Mouse (Mus musculus) limb, embryonic 14.5 days (tissue): ENCODE results near the gene Ccdc114. TPM values are rescaled to one million over a fixed set of nuclear protein-coding genes. Genes with fewer than 3 reads are reported as not detected.
"Not testable (repeated sequence)": the region's sequence is repeated elsewhere in the genome, so short reads cannot be mapped to it uniquely, and the experiment has no call there.

Experiments
- ATAC-seq: fragments of 200-750 bp; cut with Nextera tagmentation; 2 replicates; pipeline ENCODE4 v1.8.0; 2017; ENCODE audit warnings: low read depth, moderate number of reproducible peaks, moderate TSS enrichment; ENCODE audit not compliant: low FRiP score
- DNase-seq: peaks from one replicate; pipeline ENCODE4 v3.0.0-alpha.2; 2015; ENCODE audit warnings: low spot score
- H3K27ac ChIP-seq: fragments of 300-500 bp; sonication (generic); replicated peaks from 2 replicates; pipeline ENCODE4 v1.5.1; 2014; ENCODE audit warnings: low read depth, mild to moderate bottlenecking, low read length, moderate library complexity, mixed read lengths
- H3K27me3 ChIP-seq: fragments of 300-500 bp; sonication (generic); 2 replicates; pipeline ENCODE4 v1.6.1; 2014; ENCODE audit warnings: low read length, mixed read lengths; ENCODE audit not compliant: control insufficient read depth, insufficient read depth
- H3K36me3 ChIP-seq: fragments of 300-500 bp; sonication (generic); 2 replicates; pipeline ENCODE4 v1.6.1; 2014; ENCODE audit warnings: mild to moderate bottlenecking, low read length, moderate library complexity, mixed read lengths; ENCODE audit not compliant: control insufficient read depth, insufficient read depth
- H3K4me1 ChIP-seq: fragments of 300-500 bp; sonication (generic); 2 replicates; pipeline ENCODE4 v1.6.1; 2014; ENCODE audit warnings: antibody characterized with exemption, low read length, mixed read lengths; ENCODE audit not compliant: control insufficient read depth, insufficient read depth
- H3K4me2 ChIP-seq: fragments of 300-500 bp; sonication (generic); replicated peaks from 2 replicates; pipeline ENCODE4 v1.6.1; 2014; ENCODE audit warnings: low read depth, mild to moderate bottlenecking, low read length, moderate library complexity; ENCODE audit not compliant: severe bottlenecking
- H3K4me3 ChIP-seq: fragments of 300-500 bp; sonication (generic); replicated peaks from 2 replicates; pipeline ENCODE4 v1.5.1; 2014; ENCODE audit warnings: low read length
- H3K9ac ChIP-seq: fragments of 300-500 bp; sonication (generic); 2 replicates; pipeline ENCODE4 v1.6.1; 2014; ENCODE audit warnings: mild to moderate bottlenecking, low read depth, low read length, moderate library complexity; ENCODE audit not compliant: severe bottlenecking
- H3K9me3 ChIP-seq: fragments of 300-500 bp; sonication (generic); 2 replicates; pipeline ENCODE4 v1.6.1; 2016; ENCODE audit warnings: low read length; ENCODE audit not compliant: control insufficient read depth
- POLR2A ChIP-seq: fragments of 200-500 bp; IDR thresholded peaks from 2 replicates; pipeline ENCODE4 v1.8.0; 2012; ENCODE audit warnings: inconsistent platforms, mild to moderate bottlenecking, moderate library complexity, borderline replicate concordance; ENCODE audit not compliant: insufficient read depth, insufficient read length; ENCODE audit errors: extremely low read depth
- WGBS: fragments of 180-500 bp; shearing (Covaris S2); extraction: QIAGEN DNeasy Blood & Tissue Kit; methylation state at CpG from one replicate; pipeline ENCODE4 v1.1.7; 2014; 5-methylcytosine and 5-hydroxymethylcytosine counted together
- polyA plus RNA-seq, 2 experiments: library from polyadenylated mRNA; depleted of rRNA in 1 of 2; stranded (reverse) in 1 of 2; unstranded in 1 of 2; fragments of >200 nt; fragmentation: Nextera tagmentation in 1 of 2; extraction: Ambion mirVana in 1 of 2; gene quantifications; 2 replicates each; pipeline versions ENCODE4 v1.2.1 to v1.2.3; 2012 to 2014

Ccdc114 gene
- polyA plus RNA-seq (2012; rRNA removed) (7.1 and 7.9 TPM in 2 replicates), polyA plus RNA-seq (2014; fragmentation: Nextera tagmentation; extraction: Ambion mirVana) (2.5 and 3.1 TPM in 2 replicates)

GRCm38 (mm10) chr7:45923762-45924428, at the start of gene Ccdc114:
Gene Ccdc114, plus strand, starts transcription at chr7:45924072.
- Histone ChIP-seq H3K9ac (peak within 1 kb of the TSS; percentile 34), H3K27ac (peak within 1 kb of the TSS; percentile 90), H3K27me3 (peaks cover 4% of the 10 kb centered on the region; the same call in 1 of the 2 replicates), H3K9me3 (no peaks in the 10 kb centered on the region), H3K4me2 (peak within 1 kb of the TSS; percentile 63), H3K4me3 (peak within 1 kb of the TSS; percentile 41), H3K4me1 (peaks cover 38% of the 10 kb centered on the region), H3K36me3 (0 out of 2 replicates have a peak, but pooled peaks cover 2% of the 10 kb centered on the region)
- DNase-seq (peak; percentile 72), ATAC-seq (peak; percentile 42)
- TF ChIP-seq POLR2A, result no peak
- WGBS, result 8% methylated on average over 24 of the region's 24 CpGs

DNA sequence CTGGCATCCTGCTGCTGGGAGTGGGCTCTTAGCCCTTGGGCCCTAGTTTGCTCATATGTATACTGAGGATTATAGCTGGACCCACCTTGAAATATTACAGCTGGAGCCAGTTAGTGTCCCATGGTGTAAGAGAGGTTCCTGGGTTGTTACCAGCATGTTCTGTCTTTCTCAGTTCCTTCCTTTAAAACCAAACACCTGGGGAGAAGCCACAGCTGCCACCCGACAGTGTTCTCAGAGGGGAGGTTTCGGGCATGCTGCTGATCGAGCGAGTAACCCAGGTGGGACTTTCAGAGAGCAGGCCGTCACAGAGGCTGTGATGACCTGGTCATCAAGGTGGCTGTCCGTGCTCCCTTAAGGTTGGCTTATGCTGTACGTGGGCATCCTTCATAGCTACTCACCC, 47.0 kb upstream of the Ccdc114 start:
- no peak overlapping the region for H3K4me2 ChIP-seq
- H3K36me3 ChIP-seq, result peaks cover 77% of the 10 kb centered on the region
- no peak overlapping the region for H3K4me3 ChIP-seq
- H3K27ac ChIP-seq, result no peak overlapping the region
- DNase-seq (no peak), ATAC-seq (no peak)
- no peak overlapping the region for H3K9ac ChIP-seq
- H3K27me3 ChIP-seq, result no peaks in the 10 kb centered on the region
- TF ChIP-seq POLR2A, result no peak
- 90% methylated on average over 7 of the region's 7 CpGs for WGBS
- no peaks in the 10 kb centered on the region for H3K9me3 ChIP-seq
- peaks cover 13% of the 10 kb centered on the region for H3K4me1 ChIP-seq

DNA sequence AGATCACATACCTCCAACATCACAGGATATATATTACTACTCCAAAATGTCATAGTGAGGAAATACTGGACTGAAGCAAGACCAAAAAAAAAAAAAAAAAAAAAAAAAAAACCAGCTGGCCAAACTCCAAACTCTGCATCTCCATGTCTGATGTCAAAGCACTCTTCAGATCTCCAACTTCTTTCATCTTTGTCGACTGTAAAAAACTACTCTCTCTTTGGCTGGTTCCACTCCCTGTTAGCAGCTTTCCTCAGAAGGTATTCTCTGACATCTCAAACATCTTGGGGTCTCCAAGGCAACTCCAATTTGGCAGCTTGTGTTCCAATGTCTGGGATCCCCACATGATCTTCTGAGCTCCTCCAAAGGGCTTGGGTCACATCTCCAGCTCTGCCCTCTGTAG, 45.6 kb upstream of the Ccdc114 start, which contains the start of gene Grin2d:
Gene Grin2d (minus strand): TSS at position 101 of the 400 bp plus-strand sequence.
- not testable (repeated sequence) for H3K4me2 ChIP-seq

DNA sequence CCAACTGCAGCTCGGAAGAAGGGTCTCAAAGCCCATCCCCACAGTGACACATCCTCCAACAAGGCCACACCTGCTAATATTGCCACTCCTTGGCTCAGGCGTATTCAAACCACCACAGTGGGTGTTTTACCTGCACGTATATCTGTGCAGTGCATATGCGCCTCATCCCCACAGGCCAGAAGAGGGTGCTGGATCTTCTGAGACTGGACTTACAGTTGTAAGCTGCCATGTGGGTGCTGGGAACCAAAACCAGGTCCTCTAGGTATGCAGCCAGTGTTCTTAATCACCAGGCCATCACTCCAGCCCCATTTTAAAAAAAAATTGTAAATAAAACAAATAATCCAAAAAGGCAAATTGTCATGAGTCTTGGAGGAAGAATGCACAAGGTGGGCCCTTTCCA, 43.3 kb upstream of the Ccdc114 start:
- no peak overlapping the region for H3K9ac ChIP-seq
- H3K9me3 ChIP-seq, result no peaks in the 10 kb centered on the region
- H3K4me1 ChIP-seq, result no peaks in the 10 kb centered on the region
- no peak for TF ChIP-seq POLR2A
- H3K4me3 ChIP-seq, result no peak overlapping the region
- DNase-seq (no peak), ATAC-seq (no peak)
- peaks cover 95% of the 10 kb centered on the region for H3K36me3 ChIP-seq
- no peaks in the 10 kb centered on the region for H3K27me3 ChIP-seq
- no peak overlapping the region for H3K27ac ChIP-seq
- H3K4me2 ChIP-seq, result no peak overlapping the region
- WGBS, result 94% methylated on average over 4 of the region's 4 CpGs

More for the DNA sequence above, 45.6 kb upstream of the Ccdc114 start, which contains the start of gene Grin2d:
- not testable (repeated sequence) for ATAC-seq, DNase-seq, H3K27me3 ChIP-seq, H3K27ac ChIP-seq, H3K4me3 ChIP-seq, H3K9ac ChIP-seq, H3K9me3 ChIP-seq
- peaks cover 13% of the 10 kb centered on the region for H3K4me1 ChIP-seq
- peaks cover 91% of the 10 kb centered on the region for H3K36me3 ChIP-seq
- WGBS, result 93% methylated on average over 1 of the region's 1 CpGs

DNA sequence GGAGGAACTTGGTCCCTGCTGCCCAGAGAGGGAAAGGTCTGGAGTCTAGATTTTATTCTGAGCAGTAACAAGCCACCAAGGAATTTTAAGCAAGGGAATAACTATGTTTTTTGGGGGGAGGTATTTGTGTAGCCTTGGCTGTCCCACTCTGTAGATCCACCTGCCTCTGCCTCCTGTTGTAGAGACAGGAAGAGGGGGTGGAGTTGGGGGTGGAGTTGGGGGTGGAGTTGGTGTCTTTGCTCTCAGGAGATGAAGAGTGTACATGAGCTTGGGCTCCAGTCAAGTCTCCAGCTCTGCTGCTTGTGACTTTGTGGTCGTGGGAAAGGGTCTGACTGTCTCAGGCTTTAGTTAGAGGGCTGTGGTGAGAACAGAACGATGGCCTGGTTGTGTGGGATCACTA, 42.9 kb upstream of the Ccdc114 start:
- no peak for TF ChIP-seq POLR2A
- ATAC-seq, result no peak
- Histone ChIP-seq H3K36me3 (peaks cover 95% of the 10 kb centered on the region), H3K4me2 (no peak overlapping the region), H3K27ac (no peak overlapping the region), H3K4me3 (no peak overlapping the region), H3K4me1 (no peaks in the 10 kb centered on the region), H3K9ac (no peak overlapping the region), H3K27me3 (no peaks in the 10 kb centered on the region), H3K9me3 (no peaks in the 10 kb centered on the region)
- WGBS, result 93% methylated on average over 2 of the region's 2 CpGs
- no peak for DNase-seq
